Mouse (Mus musculus): Measurements from ENCODE around the gene Myo1c. TPM values are rescaled to one million over a fixed set of nuclear protein-coding genes. Genes with fewer than 3 reads are reported as not detected.

Gene Myo1c
- polyA plus RNA-seq (2012; rRNA removed): 125 and 152 TPM in 2 replicates

DNA sequence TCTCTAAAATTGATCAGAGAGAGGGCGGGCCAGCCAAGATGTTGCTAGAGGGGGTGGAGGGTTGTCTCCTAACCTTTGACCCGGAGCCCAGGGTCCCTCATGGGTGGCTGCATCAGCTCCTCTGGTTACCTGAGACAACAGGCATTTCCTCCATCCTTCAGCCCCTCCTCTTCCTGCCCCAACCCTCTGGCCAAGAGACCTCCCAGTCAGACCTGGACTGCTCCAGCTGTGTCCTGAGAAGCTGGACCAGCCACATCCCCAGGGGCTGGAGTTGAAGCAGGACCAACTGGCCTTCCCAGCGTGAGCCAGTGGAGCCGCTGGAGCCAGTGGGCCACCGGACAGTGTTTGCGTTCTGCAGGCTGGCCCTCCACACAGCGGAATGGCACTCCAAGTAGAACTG lies at the start of gene Myo1c:
Gene Myo1c, plus strand, starts transcription at position 194 of the 400 bp plus-strand sequence.
- no peak for DNase-seq (ENCODE audit: low read depth)

GRCm38 (mm10) chr11:75604826-75605225 lies 45.5 kb upstream of the Myo1c start:
- no peak for DNase-seq (ENCODE audit: low read depth)

- DNase-seq (ENCODE audit: low read depth): no peak
These were observed 45.0 kb upstream of the Myo1c start for GRCm38 (mm10) chr11:75605318-75605717.

DNA sequence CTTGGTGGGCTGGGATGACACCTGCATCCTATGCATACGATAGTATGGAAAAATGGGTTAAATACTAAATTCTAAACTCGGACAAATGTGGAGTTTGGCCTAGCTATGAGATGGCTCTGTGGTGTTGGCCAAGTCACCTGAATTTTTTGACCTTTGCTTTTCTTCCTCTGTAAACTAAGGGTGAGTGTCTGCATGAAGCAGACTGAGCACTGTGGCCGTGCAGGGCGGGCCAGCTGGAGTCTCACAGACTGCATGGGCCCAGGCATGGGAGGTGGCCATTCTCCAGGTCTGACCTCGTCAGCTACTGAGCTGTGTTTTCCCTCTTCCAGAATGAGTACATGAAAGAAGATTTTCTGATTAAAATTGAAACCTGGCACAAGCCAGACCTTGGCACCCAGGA lies 41.5 kb upstream of the Myo1c start:
- no peak for DNase-seq (ENCODE audit: low read depth)

- DNase-seq (ENCODE audit: low read depth): no peak
These were observed 40.3 kb upstream of the Myo1c start for GRCm38 (mm10) chr11:75610021-75610420.

DNA sequence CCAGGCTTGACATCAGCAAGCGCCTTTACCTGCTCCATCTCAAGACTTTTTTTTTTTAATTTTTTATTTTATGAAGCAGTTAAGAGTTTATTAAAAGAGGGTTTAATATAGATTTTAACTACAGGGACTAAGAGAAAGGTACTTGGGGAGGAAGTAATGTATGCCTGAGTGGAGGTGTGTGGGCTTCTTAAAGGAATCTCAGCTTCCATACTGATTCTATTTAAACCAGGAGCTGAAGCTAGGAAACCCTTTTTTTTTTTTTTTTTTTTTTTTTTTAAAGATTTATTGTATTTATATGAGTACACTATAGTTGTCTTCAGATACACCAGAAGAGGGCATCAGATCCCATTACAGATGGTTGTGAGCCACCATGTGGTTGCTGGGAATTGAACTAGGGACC lies 35.5 kb upstream of the Myo1c start:
- no peak for DNase-seq (ENCODE audit: low read depth)

- no peak for DNase-seq (ENCODE audit: low read depth)
These were observed 34.7 kb upstream of the Myo1c start for GRCm38 (mm10) chr11:75615556-75615955.

DNA sequence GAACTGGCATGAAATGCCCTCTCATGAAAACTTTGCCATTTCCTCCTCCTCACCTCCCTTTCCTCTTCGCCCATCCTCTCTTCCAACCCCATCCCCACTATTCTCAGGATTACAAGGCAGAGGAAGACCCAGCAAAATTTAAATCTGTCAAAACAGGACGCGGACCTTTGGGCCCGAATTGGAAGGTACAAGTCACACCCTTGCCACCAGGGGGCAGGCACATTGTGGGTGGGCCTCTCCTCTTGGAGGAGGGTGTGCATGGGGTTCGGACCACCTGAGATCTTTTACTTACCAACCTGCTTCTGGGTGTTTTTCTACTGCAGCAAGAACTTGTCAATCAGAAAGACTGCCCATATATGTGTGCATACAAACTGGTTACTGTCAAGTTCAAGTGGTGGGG lies 31.2 kb upstream of the Myo1c start:
- DNase-seq (ENCODE audit: low read depth): no peak

DNA sequence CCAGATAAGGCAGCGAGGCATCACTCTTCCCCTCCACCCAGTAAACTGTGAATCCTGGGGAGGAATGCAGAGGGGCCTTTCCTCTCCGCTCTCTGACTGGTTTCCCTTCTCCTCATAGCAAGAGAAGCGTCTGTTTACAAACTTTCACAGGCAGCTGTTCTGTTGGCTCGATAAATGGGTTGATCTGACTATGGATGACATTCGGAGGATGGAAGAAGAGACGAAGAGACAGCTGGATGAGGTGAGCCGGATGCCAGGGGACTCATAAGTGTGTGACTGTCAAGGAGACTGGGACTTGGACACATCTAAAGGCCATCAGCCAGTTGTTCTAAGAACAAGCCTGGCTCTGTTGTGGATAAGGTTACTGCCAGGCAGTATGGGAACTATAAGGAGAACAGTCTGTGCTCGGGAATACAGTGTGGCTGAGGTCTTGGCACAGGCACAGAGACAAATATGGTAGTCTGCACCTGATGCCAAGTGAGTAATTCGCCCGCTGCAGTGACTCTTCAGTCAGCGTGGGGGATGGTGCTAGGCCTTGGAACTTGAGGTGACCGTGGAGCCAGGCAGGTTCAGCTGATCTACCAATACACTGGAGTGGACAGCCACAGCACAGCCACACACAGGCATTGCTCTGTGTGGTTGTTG lies 30.0 kb upstream of the Myo1c start:
- peak; percentile 70 for DNase-seq (ENCODE audit: low read depth)

GRCm38 (mm10) chr11:75621426-75621825 lies 28.9 kb upstream of the Myo1c start:
- no peak for DNase-seq (ENCODE audit: low read depth)

DNA sequence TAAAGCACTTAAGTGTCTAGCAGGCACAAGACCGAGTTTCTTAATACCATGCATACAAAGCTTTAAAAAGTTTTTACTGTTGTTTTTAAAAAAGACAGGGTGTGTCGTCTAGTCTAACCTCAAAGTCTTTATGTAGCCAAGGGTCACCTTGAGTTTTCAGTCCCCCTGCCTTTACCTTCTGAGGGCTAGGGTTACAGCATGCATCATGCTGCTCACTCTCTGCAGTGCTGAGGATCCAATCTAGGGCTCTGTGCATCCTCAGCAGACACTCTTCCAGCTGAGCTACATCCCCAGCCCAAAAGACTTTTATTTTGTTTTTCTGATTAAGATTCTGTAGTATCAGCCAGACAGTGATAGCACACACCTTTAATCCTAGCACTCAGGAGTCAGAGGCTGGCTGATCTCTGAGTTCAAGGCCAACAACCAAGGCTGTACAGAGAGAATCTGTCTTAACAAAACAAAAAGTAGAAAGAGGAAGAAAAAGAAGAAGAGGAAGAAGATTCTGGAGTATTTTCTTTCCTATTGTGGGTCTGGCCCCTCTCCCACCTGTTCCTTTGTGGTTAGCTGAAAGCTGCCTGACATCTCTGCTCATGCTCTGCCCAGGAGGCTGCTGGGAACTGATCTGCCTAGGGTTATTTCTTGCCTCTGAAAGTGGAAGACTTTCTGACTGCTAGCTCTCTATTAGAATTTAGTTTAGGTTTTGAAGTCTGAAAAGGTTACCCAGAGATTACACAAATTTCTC lies 27.5 kb upstream of the Myo1c start:
- DNase-seq (ENCODE audit: low read depth): no peak

DNA sequence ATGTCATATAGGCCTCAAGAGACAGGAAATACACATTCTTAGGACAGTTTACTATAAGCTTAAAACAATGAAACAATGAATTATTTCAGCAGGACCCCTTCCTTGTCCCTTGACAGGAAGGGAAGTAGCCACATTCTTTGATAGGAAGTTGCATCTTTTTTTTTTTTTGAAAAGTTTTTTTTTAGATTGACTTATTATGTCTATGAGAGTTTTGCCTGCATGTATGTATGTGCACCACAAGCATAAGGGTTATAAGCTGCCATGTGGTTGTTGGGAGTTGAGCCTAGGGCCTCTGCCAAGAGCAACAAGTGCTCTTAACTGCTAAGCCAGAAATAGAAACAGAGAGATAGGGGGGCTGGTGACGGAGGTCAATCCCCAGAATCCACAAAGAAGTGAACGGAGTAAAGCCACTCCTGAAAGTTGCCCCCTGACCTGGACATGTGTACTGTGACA lies 26.2 kb upstream of the Myo1c start:
- no peak for DNase-seq (ENCODE audit: low read depth)

DNA sequence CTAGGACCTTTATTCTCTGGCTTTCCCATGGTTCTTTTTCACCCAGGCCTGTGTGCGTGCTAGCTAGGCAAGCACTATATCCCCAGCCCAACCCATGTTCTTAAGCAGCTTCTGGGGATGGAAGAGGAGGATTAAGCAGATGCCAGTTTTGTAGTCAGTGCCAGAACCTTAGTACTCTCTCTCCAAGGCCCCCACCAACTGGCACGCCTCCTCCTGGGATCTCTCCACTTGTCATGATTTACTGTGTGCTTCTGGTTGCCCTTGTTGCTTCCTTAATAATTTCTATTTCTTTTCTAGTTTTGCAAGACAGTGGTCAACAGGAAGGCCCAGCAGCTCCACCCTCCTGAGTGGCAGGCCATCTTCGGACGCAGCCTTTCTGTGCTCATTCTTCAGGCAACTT lies 24.5 kb upstream of the Myo1c start:
- no peak for DNase-seq (ENCODE audit: low read depth)

GRCm38 (mm10) chr11:75630098-75630497 lies 20.2 kb upstream of the Myo1c start:
- DNase-seq (ENCODE audit: low read depth): no peak

DNA sequence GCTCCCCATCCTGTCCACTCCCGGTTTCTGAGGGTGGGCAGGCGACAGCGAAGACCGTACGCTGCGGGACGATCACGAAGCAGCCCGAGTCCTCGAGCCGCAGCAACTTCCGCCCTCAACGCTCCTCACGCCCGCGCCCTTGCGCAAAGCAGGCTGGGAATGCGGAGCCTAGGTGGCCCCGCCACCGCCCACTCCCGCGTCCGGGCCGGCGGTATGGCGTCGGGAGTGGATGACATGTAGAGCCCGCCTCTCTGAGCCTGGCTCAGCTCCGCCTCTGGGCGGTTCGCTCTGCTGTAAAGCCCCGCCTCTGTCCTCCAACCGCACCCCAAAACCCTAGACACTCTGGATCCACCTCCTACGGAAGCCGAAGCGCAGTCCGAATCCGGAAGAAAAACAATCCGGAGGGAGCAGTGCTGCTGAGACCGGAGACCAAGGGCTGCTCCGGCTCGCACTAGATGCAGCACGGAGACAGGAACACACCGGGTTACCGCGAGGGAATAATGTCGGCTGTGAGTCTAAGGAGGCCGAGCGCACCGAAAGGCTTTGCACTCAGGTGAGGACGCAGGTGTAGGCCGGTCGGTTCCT lies 19.6 kb upstream of the Myo1c start, which contains the start of gene Inpp5k:
Gene Inpp5k, plus strand, starts transcription at position 344 of the 585 bp plus-strand sequence.
- DNase-seq (ENCODE audit: low read depth): peak; percentile 82

DNA sequence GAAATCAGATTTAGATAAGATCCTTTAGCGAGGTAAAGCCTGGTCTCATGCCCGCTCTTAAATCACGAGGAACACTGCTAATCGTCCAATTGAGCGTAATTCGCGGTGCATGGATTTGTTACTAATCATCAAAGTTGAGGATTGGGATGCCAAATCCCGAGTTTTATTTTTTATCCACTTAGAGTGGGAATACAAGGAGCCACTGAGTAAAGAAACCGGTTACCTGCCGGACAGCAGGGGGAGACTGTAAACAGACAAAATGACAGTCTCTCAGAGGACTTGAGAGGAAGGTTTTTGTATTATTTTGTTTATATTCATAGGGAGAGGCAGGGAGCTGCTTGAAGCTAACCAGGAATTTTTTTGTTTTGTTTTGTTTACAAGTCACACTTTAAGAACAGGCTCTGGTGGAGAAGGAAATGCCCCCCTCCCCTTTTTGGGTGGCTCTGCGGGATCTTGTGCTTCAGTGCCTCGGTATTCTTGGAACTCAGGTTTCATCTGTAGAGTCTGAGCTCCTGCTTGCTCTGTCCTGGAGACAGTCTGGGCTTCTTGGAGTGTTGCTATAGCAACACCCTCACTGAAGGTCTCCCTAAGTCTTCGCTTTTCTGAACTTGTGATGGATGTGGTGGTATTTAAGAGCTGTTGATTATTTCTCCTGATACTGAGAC lies 18.6 kb upstream of the Myo1c start:
- no peak for DNase-seq (ENCODE audit: low read depth)

- DNase-seq (ENCODE audit: low read depth): no peak
These were observed 17.4 kb upstream of the Myo1c start for GRCm38 (mm10) chr11:75632921-75633320.

DNA sequence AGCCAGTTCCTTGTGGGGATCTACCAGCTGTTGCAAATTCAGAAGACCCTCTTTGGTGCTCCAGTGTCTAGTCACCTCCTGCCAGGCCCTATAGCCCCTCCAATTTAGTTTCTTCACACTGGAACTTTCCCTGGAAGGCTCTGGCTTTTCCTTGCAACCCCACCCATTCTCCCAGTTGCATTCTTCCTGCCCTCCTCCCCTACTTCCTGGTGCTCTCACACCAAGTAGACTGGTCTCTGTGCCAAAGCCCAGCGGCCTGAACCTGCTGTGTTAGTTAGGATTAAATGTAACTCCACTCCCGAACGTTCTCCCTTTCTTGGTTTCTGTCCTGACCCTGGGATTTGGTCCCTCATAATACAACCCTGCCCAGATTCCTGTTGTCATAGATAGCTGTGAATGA lies 15.5 kb upstream of the Myo1c start:
- no peak for DNase-seq (ENCODE audit: low read depth)

GRCm38 (mm10) chr11:75635315-75635714 lies 15.0 kb upstream of the Myo1c start:
- DNase-seq (ENCODE audit: low read depth): no peak

- DNase-seq (ENCODE audit: low read depth): no peak
These were observed 7.0 kb upstream of the Myo1c start for GRCm38 (mm10) chr11:75643323-75643722.

GRCm38 (mm10) chr11:75644684-75645083 lies 5.6 kb upstream of the Myo1c start:
- DNase-seq (ENCODE audit: low read depth): no peak

DNA sequence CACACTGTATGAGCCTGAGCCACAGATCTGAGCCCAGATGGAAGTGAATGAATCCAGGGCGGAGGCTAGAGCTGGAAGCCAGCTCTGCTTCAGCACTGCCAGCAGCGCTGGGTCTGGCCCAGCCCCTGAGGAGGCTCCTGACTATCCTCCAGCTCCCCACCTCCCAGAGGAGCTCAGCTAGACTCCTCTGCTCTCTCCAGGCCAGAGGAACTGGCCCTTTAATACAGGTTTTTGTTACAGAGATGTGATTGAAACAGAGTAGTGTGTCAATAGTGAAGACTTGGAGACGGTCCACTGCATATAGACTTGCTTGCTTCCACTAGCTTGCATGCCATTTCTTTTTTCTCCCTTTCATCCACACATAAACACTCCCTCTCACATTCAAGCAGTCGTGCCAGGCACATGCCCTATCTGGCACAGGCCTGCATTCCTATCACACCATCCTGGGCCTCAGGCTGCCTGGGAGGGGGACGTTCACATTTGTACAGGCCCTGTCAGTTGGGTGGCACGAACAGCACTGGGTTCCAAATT lies 2.6 kb upstream of the Myo1c start:
- DNase-seq (ENCODE audit: low read depth): no peak
